Mouse (Mus musculus) heart, postnatal 0 days (tissue): ENCODE data around the gene Mgat4b. TPM values are rescaled to one million over a fixed set of nuclear protein-coding genes. Genes with fewer than 3 reads are reported as not detected.

Experiments
- ATAC-seq: fragments of 200-750 bp; cut with Nextera tagmentation; 2 replicates; pipeline ENCODE4 v1.8.0; 2017; ENCODE audit warnings: low read depth, moderate number of reproducible peaks, moderate library complexity; ENCODE audit not compliant: insufficient read depth
- DNase-seq: peaks from one replicate; pipeline ENCODE4 v3.0.0-alpha.2; 2016; ENCODE audit warnings: low spot score
- H3K27ac ChIP-seq: fragments of 300-500 bp; sonication (generic); 2 replicates; pipeline ENCODE4 v1.5.1; 2014; ENCODE audit warnings: low read depth, mild to moderate bottlenecking
- H3K27me3 ChIP-seq: fragments of 300-500 bp; sonication (generic); 2 replicates; pipeline ENCODE4 v1.6.1; 2014; ENCODE audit warnings: low read length, mixed read lengths; ENCODE audit not compliant: control insufficient read depth, insufficient read depth
- H3K36me3 ChIP-seq: fragments of 300-500 bp; sonication (generic); replicated peaks from 2 replicates; pipeline ENCODE4 v1.6.1; 2014; ENCODE audit warnings: low read length, mixed read lengths; ENCODE audit not compliant: control insufficient read depth, insufficient read depth
- H3K4me1 ChIP-seq: fragments of 300-500 bp; sonication (generic); 2 replicates; pipeline ENCODE4 v1.6.1; 2014; ENCODE audit warnings: antibody characterized with exemption; ENCODE audit not compliant: control insufficient read depth, insufficient read depth
- H3K4me2 ChIP-seq: fragments of 300-500 bp; sonication (generic); 2 replicates; pipeline ENCODE4 v1.6.1; 2014; ENCODE audit warnings: low read depth, mild to moderate bottlenecking, low read length, moderate library complexity
- H3K4me3 ChIP-seq: fragments of 300-500 bp; sonication (generic); 2 replicates; pipeline ENCODE4 v1.5.1; 2014; ENCODE audit warnings: low read depth, low read length
- H3K9ac ChIP-seq: fragments of 300-500 bp; sonication (generic); replicated peaks from 2 replicates; pipeline ENCODE4 v1.6.1; 2014; ENCODE audit warnings: low read depth, low read length, mixed read lengths
- H3K9me3 ChIP-seq: fragments of 300-500 bp; sonication (generic); replicated peaks from 2 replicates; pipeline ENCODE4 v1.6.1; 2016; ENCODE audit warnings: low read length; ENCODE audit not compliant: control insufficient read depth
- CTCF ChIP-seq: IDR thresholded peaks from 2 replicates; pipeline ENCODE4 v1.5.1; 2016; ENCODE audit warnings: antibody characterized with exemption, control low read depth, low read depth
- EP300 ChIP-seq: IDR thresholded peaks from 2 replicates; pipeline ENCODE4 v1.6.1; 2016; ENCODE audit warnings: antibody characterized with exemption, low read depth
- WGBS: fragments of 180-500 bp; shearing (Covaris S2); extraction: QIAGEN DNeasy Blood & Tissue Kit; methylation state at CpG from one replicate; pipeline ENCODE4 v1.1.7; 2014; 5-methylcytosine and 5-hydroxymethylcytosine counted together
- polyA plus RNA-seq: library from polyadenylated mRNA; unstranded; fragments of >200 nt; fragmentation: Nextera tagmentation; extraction: Ambion mirVana; gene quantifications from 2 replicates; pipeline ENCODE4 v1.2.1, GENCODE M21; 2015
- total RNA-seq: library from RNA; depleted of rRNA; stranded (reverse); fragments of >200 nt; gene quantifications from 2 replicates; pipeline ENCODE4 v1.2.3, GENCODE M21; 2014; ENCODE audit warnings: low replicate concordance

Gene Mgat4b
- total and polyA plus RNA-seq, 2 experiments from 2014 or later: 39.6 to 69.2 TPM

DNA sequence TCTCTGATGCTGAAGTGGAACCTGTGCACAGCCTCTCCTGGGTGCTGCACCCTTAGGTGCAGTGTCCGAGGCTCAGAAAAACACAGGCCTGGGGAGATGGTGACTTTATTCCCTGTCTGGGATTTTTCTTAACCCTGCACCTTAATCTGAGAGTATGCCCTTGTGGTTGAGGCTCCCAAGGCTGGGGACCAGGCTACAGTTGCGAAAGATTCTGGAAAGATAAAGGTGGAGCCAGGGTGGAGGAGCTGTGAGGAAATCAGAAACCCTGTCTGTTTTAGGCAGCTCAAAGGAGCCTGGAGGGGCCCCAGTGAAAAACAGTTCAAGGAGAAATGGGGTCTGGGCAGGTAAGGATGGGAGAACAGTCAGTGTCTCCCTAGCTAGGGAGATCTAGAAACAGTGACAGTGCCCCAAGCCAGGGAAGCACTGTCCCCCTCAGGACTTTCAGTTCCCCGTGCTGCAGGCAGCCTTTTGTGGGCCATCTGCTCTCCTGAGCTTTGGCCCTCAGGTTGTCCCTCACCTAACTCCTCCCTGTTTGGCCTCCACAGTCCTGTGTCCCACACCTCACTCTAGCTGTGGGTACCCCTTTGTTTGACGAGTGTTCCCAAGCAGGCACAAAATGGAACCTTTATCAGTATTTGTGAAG lies 6.2 kb downstream of the Mgat4b start:
- no peak overlapping the region for H3K27ac ChIP-seq
- no peak for DNase-seq
- TF ChIP-seq CTCF: no peak
- no peak for TF ChIP-seq EP300

GRCm38 (mm10) chr11:50217811-50218210 lies 7.1 kb downstream of the Mgat4b start:
- Histone ChIP-seq H3K27ac (no peak overlapping the region), H3K36me3 (no peaks in the 10 kb centered on the region), H3K4me1 (peaks cover 23% of the 10 kb centered on the region), H3K27me3 (no peaks in the 10 kb centered on the region), H3K9me3 (no peaks in the 10 kb centered on the region), H3K4me3 (no peak overlapping the region), H3K9ac (no peak overlapping the region), H3K4me2 (no peak overlapping the region)
- TF ChIP-seq EP300 (no peak), CTCF (no peak)
- DNase-seq (no peak), ATAC-seq (no peak)
- 41% methylated on average over 4 of the region's 4 CpGs for WGBS

More for the DNA sequence above, 6.2 kb downstream of the Mgat4b start:
- no peak for ATAC-seq
- no peak overlapping the region for H3K4me3 ChIP-seq
- H3K36me3 ChIP-seq: no peaks in the 10 kb centered on the region
- H3K27me3 ChIP-seq: no peaks in the 10 kb centered on the region
- no peak overlapping the region for H3K4me2 ChIP-seq
- H3K4me1 ChIP-seq: peaks cover 33% of the 10 kb centered on the region
- no peak overlapping the region for H3K9ac ChIP-seq
- 81% methylated on average over 4 of the region's 4 CpGs for WGBS
- H3K9me3 ChIP-seq: no peaks in the 10 kb centered on the region

DNA sequence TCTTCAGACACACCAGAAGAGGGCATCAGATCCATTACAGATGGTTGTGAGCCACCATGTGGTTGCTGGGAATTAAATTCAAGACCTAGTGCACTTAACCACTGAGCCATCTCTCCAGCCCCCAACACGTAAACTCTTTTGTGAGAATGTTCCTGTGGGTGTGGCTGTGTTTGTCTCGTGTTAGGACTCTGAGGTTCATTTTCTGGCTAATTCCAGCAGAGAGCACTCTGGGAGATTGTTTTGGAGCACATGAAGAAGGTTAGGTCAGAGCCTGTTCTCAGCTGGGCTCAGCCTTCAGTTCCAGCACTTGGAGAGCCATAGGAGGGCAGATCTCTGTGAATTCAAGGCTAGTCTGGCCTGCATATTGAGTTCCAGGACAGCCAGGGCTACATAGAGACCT lies 9.1 kb downstream of the Mgat4b start:
- H3K36me3 ChIP-seq: no peaks in the 10 kb centered on the region
- no peaks in the 10 kb centered on the region for H3K9me3 ChIP-seq
- H3K4me2 ChIP-seq: no peak overlapping the region
- no peak overlapping the region for H3K27ac ChIP-seq
- no peak for ATAC-seq
- no peaks in the 10 kb centered on the region for H3K27me3 ChIP-seq
- H3K4me3 ChIP-seq: no peak overlapping the region
- peaks cover 11% of the 10 kb centered on the region for H3K4me1 ChIP-seq
- DNase-seq: no peak
- WGBS: 66% methylated on average over 2 of the region's 2 CpGs
- no peak overlapping the region for H3K9ac ChIP-seq
- TF ChIP-seq EP300: no peak
- TF ChIP-seq CTCF: no peak

DNA sequence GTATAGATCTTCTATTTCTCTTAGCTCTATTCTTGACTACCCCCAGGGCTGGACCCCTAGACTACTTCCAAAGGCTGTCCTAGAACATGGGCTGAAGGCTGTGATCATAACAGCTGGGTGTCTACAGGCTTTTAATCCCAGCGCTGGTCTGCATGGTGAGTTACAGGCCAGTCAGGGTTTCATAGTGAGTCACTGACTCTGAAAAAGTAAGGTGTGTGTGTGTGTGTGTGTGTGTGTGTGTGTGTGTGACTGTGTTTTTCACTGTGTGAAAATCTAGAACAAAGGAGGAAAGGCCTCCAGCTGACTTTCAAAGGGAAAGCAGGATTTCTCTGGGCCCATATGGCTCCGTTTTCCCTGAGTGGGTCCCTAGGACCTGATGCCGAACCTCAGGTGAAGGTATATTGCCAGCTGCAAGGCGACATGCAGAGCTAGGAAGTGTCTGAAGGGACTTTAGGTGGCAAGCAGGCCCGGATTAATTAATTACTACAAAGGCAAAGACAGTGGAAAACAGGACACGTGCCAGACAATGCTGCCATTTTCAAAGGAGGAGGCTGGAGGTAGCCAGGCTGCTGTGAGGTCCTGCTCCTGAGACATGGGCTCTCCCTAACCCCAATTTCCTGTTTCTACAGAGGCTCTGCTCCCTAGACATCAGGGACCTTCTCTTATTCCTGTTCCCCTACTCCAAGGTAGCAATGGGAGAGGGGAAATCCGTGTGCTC lies 12.0 kb downstream of the Mgat4b start:
- no peaks in the 10 kb centered on the region for H3K27me3 ChIP-seq
- no peak overlapping the region for H3K4me3 ChIP-seq
- no peak overlapping the region for H3K27ac ChIP-seq
- no peaks in the 10 kb centered on the region for H3K36me3 ChIP-seq
- DNase-seq: no peak
- no peak for ATAC-seq
- H3K4me2 ChIP-seq: no peak overlapping the region
- TF ChIP-seq CTCF: no peak
- TF ChIP-seq EP300: no peak
- no peaks in the 10 kb centered on the region for H3K9me3 ChIP-seq
- no peak overlapping the region for H3K9ac ChIP-seq
- peaks cover 17% of the 10 kb centered on the region for H3K4me1 ChIP-seq
- WGBS: 66% methylated on average over 7 of the region's 7 CpGs

- Histone ChIP-seq H3K4me2 (peak overlapping the region; percentile 77), H3K36me3 (no peaks in the 10 kb centered on the region), H3K4me3 (peak overlapping the region; percentile 75), H3K9me3 (no peaks in the 10 kb centered on the region), H3K9ac (peak overlapping the region; percentile 87), H3K4me1 (peaks cover 19% of the 10 kb centered on the region), H3K27me3 (no peaks in the 10 kb centered on the region), H3K27ac (peak overlapping the region; percentile 84)
- WGBS: 9% methylated on average over 17 of the region's 17 CpGs
- DNase-seq: no peak
- no peak for ATAC-seq
- no peak for TF ChIP-seq CTCF
- no peak for TF ChIP-seq EP300
Observed at GRCm38 (mm10) chr11:50223783-50224662, 13.3 kb downstream of the Mgat4b start.
